Mouse (Mus musculus): ENCODE measurements around the gene Capza3.

Capza3 gene

GRCm38 (mm10) chr6:140040952-140041351 lies at the start of gene Capza3:
TSS of gene Capza3 (plus strand) at chr6:140041252.
- no peak for DNase-seq

GRCm38 (mm10) chr6:140005181-140005580 lies 35.9 kb upstream of the Capza3 start:
- no peak for DNase-seq

GRCm38 (mm10) chr6:140024404-140024803 lies 16.6 kb upstream of the Capza3 start:
- DNase-seq, result no peak

GRCm38 (mm10) chr6:140041357-140041756 lies 305 bp downstream of the Capza3 start, which contains the start of gene Plcz1:
TSS of gene Plcz1 (minus strand) at chr6:140041457.
- DNase-seq, result no peak

GRCm38 (mm10) chr6:140051476-140051875 lies 10.4 kb downstream of the Capza3 start:
- no peak for DNase-seq

GRCm38 (mm10) chr6:140054271-140054928 lies 13.3 kb downstream of the Capza3 start:
- DNase-seq, result no peak

GRCm38 (mm10) chr6:140069177-140069576 lies 28.1 kb downstream of the Capza3 start:
- DNase-seq, result no peak

GRCm38 (mm10) chr6:140080933-140081332 lies 39.9 kb downstream of the Capza3 start:
- no peak for DNase-seq

GRCm38 (mm10) chr6:140081739-140082138 lies 40.7 kb downstream of the Capza3 start:
- no peak for DNase-seq

GRCm38 (mm10) chr6:140089855-140090254 lies 48.8 kb downstream of the Capza3 start:
- no peak for DNase-seq

All from kidney, adult 18-20 months (tissue).